Mouse (Mus musculus) inflammation-experienced regulatory T-cells (primary cell): ENCODE data around the gene Zfp81. TPM values are rescaled to one million over a fixed set of nuclear protein-coding genes. Genes with fewer than 3 reads are reported as not detected.

Experiments
- polyA plus RNA-seq, 2 experiments: library from polyadenylated mRNA; unstranded; fragments of 100-300 nt; shearing (Covaris generic); gene quantifications; one replicate each; pipeline ENCODE4 v1.2.1; 2017

The Zfp81 gene
- polyA plus RNA-seq: 10 to 100 TPM in 1 of 2 experiments, 1 to 10 TPM in 1; 10.0 to 15.9 TPM

DNA sequence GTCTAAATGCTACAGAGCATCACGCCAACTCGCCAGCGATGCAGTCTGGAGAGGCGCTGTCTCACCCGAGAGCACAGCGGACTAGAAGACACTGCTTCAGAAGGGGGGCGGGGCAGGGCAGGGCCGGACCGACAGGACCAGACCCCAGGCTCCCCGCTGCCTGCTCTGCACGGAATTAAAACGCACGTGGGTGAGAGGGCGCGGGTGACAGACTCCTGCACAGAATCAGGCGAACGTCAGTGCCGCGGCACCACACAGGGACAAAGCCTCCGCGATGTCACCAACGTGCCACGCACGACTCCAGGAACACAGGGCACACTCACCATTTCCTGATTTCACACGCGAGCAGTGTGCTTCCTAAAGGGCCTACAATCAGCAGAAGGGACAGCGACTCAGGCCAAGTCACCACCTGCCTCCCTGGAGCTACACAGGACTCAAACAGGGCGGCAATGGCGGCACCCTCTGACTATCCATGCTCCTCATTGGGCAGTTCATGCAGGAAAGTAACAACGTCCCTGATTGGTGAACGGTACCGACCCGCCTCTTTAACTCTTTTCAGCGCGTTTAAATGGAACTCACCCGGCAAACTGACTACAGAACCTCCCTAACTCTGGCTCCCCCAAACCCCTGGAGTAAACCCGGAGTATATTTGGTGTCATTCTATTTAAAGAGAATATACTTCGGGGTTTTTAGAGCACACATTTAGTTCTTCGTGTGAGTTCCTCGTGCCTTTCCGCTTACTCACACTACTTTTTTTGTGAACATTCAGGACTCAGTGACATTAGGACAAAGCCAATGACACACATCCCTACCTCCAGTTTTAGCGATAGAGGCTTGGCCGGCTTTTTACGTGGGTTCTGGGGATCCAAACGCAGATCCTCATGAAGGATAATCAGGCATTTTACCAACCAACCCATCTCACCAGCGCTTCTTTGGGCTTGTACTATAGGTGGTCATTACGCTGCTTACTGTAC lies at the start of gene Zfp81:
TSS of gene Zfp81 (minus strand) at position 468 of the 974 bp plus-strand sequence.

DNA sequence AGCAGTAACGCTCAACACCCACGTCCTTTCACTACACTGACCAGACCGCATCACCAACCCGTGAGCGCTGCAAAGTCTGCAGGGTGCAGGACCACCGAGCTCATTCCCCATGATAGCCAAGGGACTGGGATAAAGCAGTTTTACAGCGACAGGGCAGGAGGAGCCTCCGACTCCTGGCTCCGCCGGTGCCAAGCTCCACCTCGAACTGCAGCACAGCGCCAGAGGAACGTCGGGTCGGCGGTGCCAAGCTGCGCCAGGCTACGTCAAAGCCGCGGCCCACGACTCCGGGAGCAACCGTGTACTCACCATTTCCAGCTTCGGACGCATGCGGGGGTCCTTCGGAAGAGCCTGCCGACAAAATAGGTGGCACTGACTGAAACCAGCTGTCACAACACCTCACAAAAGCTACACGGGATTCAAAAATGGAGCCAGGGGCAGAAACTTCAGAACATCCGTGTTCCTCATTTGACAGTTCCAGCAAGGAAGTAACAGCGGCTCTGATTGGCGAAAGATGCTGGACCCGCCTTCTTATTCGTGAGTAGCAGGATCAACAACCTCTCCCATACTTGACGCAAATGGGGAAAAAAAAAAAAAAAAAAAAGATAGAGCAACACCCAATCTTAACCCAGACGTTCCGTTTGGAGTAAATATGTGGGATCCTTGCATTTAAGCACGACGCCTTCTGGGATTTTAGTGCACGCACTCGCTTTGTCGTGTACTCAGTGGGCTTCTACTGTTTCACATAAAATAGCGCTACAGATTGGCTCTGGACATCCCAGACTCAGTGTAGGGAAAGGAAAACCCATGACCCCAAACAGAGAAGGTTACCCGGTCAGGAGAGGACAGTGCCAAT lies 35.7 kb upstream of the Zfp81 start, which contains the start of gene Zfp101:
TSS of gene Zfp101 (minus strand) at position 460 of the 853 bp plus-strand sequence.

DNA sequence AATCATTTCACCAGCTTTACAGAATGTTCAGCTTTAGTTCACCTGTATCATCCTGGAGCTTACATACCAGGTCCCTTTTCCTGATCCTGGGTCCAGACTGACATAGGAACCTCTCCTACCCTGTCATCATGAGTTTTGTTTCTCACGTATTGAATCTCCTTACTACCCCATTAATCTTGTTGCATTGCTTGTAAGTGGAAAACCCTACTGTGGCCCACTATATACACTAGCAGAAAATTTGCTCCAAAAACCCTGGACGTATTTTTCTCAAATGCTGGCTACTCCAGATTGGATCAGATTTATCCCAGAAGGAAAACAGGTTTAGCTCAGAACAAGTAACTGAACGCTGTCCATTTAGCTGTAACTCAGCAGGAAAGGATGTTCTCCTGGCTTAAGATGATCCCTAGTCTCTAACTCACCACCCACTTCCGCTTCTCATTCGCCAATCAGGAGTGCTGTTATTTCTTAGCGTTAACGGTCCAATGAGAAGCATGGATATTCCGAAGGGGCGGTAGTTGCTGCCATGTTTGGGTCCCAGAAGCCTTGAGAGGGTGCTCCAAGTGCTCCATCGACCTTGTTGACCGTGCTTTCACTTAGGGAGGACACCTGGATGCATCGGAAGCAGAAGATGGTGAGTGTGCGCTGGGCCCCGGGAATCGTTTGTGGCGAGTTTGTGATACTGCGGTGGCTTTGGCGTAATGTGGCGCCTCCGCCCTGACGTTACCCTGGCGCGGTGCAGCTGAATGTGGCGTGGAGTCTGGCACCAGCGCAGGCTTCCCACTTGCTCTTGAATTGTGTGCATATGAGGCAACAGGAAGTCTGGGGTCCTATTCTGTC lies 69.4 kb downstream of the Zfp81 start, which contains the start of gene Zfp955b:
TSS of gene Zfp955b (plus strand) at position 506 of the 837 bp plus-strand sequence.

Other genes starting within 250 kb of the Zfp81 start
- gene Morc2b, start 219.2 kb downstream of the Zfp81 start, polyA plus RNA-seq: 1 to 10 TPM in 1 of 2 experiments, under 1 TPM in 1; 0.12 to 1.7 TPM
- not detected for gene Olfr55, start 190.4 kb downstream of the Zfp81 start, polyA plus RNA-seq
- gene Olfr239, start 167.6 kb downstream of the Zfp81 start, polyA plus RNA-seq: not detected
- not detected for gene Olfr1564, start 137.2 kb downstream of the Zfp81 start, polyA plus RNA-seq
- gene Zfp955a, start 103.7 kb downstream of the Zfp81 start, polyA plus RNA-seq: 10 to 100 TPM; 15.9 to 17.1 TPM
- under 1 TPM; 0.05 to 0.20 TPM for gene Olfr63, start 94.2 kb downstream of the Zfp81 start, polyA plus RNA-seq
- 10 to 100 TPM in 1 of 2 experiments, 1 to 10 TPM in 1; 8.3 to 14.6 TPM for gene Zfp955b, start 69.3 kb downstream of the Zfp81 start, polyA plus RNA-seq
- 1 to 10 TPM; 7.5 to 8.3 TPM for gene Zfp101, start 35.8 kb upstream of the Zfp81 start, polyA plus RNA-seq
- gene Actl9, start 74.0 kb upstream of the Zfp81 start, polyA plus RNA-seq: not detected
- gene Adamts10, start 165.3 kb upstream of the Zfp81 start, polyA plus RNA-seq: 100 to 1,000 TPM; 106 to 127 TPM
- 10 to 100 TPM; 80.1 to 80.7 TPM for gene Myo1f, start 196.8 kb upstream of the Zfp81 start, polyA plus RNA-seq